Mouse (Mus musculus): ENCODE measurements at regions not wholly inside any gene's neighbourhood (a gene's known extent, or its start where the extent isn't known, plus 50 kb on each side); places are given as distances from the start of the nearest gene placed in this dataset.

DNA sequence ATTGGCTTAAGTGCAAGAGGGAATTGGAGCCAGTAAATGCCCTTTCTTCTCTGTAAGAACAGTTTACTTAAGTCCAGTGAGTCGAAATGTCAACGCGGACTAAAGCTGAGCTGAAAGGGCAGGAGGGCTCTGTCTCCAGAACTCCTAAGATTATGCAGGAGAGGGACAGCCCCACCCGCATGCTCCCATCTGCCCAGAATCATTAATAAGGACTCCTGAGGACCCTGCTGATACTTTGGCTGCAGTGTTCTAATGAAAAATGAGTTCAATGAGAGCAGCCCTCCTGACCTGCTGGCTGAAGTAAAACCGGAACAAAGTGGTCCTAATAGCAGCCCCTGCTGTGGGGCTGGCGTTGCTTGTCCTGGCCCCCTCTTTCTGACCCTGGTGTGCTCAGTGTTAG lies 187.8 kb downstream of the Ajap1 start:
- H3K36me3 ChIP-seq (replicated peaks in 1 of 2; ENCODE audit: control insufficient read depth in 1 of 2, insufficient read depth in 1 of 2, low read length in 1 of 2) = no peaks in the 10 kb centered on the region
- DNase-seq (ENCODE audit: extremely low read depth) = no peak
- no peak overlapping the region for H3K4me2 ChIP-seq (ENCODE audit: insufficient read depth, low read depth, poor library complexity, severe bottlenecking)
- no peak overlapping the region for H3K9ac ChIP-seq (ENCODE audit: insufficient read depth, low read depth)
- no peak for TF ChIP-seq EP300 (IDR thresholded peaks at IDR 0.05; ENCODE audit: low read length)
- TF ChIP-seq USF2 (conservative IDR thresholded peaks at IDR 0.05; ENCODE audit: low read depth, low read length) = no peak
- no peak for TF ChIP-seq ZNF384 (IDR thresholded peaks at IDR 0.05; ENCODE audit: low read depth, low read length)
- TF ChIP-seq POLR2A (IDR thresholded peaks at IDR 0.05; ENCODE audit: low read depth, low read length) = no peak
- TF ChIP-seq SMC3 (IDR thresholded peaks at IDR 0.05; ENCODE audit: low read depth, low read length) = no peak
- dilution Hi-C loops (cut with MboI; ENCODE audit: extremely low pct_ligation_motif_present, extremely low pct_unique_long_range_greater_than_20kb, low sequenced_read_pairs) (no loop called here), in situ Hi-C loops (cut with MboI; ENCODE audit: low pct_ligation_motif_present, low pct_unique_long_range_greater_than_20kb, low sequenced_read_pairs) (no loop called here)
- H3K79me2 ChIP-seq (replicated peaks; ENCODE audit: control insufficient read depth, extremely low read depth, insufficient read depth, poor library complexity, severe bottlenecking) = no peaks in the 10 kb centered on the region
- H3K4me3 ChIP-seq (replicated peaks in 1 of 3; ENCODE audit: low read depth in 2 of 3, low read length in 2 of 3, poor library complexity in 1 of 3) = no peak overlapping the region
- peaks cover 92% of the 10 kb centered on the region for H3K9me3 ChIP-seq (replicated peaks; ENCODE audit: low read length)
- H3K27ac ChIP-seq (ENCODE audit: insufficient read depth, low read depth) = no peak overlapping the region
- H3K4me1 ChIP-seq (ENCODE audit: control insufficient read depth in 1 of 2, insufficient read depth in 2 of 2) = no peaks in the 10 kb centered on the region
- H3K27me3 ChIP-seq (replicated peaks) = no peaks in the 10 kb centered on the region

DNA sequence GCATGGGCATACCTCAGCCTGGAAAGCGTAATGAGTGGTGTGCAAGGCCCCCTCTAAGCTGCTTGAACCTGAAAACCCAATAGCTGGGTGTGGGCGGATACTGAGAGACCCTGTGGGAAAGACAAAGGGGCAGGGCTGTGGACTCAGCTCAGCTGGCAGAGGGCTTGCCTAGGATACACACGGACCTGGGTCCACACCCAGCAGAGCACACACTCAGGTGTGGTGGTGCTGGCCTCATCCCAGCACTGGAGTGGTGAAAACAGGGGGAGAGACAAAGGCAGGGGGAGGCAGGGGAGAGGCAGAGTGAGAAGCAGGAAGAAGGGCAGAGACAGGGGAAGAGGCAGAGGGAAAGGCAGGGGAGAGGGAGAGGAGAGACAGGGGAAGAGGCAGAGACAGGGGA lies 189.5 kb downstream of the Ajap1 start:
- Histone ChIP-seq H3K36me3 (replicated peaks in 1 of 2; ENCODE audit: control insufficient read depth in 1 of 2, insufficient read depth in 1 of 2, low read length in 1 of 2) (no peaks in the 10 kb centered on the region), H3K4me2 (ENCODE audit: insufficient read depth, low read depth, poor library complexity, severe bottlenecking) (no peak overlapping the region), H3K27me3 (replicated peaks) (no peaks in the 10 kb centered on the region), H3K27ac (ENCODE audit: insufficient read depth, low read depth) (no peak overlapping the region), H3K9ac (ENCODE audit: insufficient read depth, low read depth) (no peak overlapping the region), H3K4me3 (replicated peaks in 1 of 3; ENCODE audit: low read depth in 2 of 3, low read length in 2 of 3, poor library complexity in 1 of 3) (no peak overlapping the region), H3K79me2 (replicated peaks; ENCODE audit: control insufficient read depth, extremely low read depth, insufficient read depth, poor library complexity, severe bottlenecking) (no peaks in the 10 kb centered on the region), H3K9me3 (replicated peaks; ENCODE audit: low read length) (peaks cover 90% of the 10 kb centered on the region), H3K4me1 (ENCODE audit: control insufficient read depth in 1 of 2, insufficient read depth in 2 of 2) (no peaks in the 10 kb centered on the region)
- dilution Hi-C loops (cut with MboI; ENCODE audit: extremely low pct_ligation_motif_present, extremely low pct_unique_long_range_greater_than_20kb, low sequenced_read_pairs) = no loop called here
- no peak for DNase-seq (ENCODE audit: extremely low read depth)
- no peak for TF ChIP-seq MEF2A (IDR thresholded peaks at IDR 0.05; ENCODE audit: borderline replicate concordance, low read depth, low read length)
- no peak for TF ChIP-seq ZC3H11A (IDR thresholded peaks at IDR 0.05; ENCODE audit: low read depth, low read length)
- no peak for TF ChIP-seq PAX5 (IDR thresholded peaks at IDR 0.05; ENCODE audit: low read length)
- no peak for TF ChIP-seq JUN (IDR thresholded peaks at IDR 0.05; ENCODE audit: insufficient read depth, low read depth, low read length)
- no peak for TF ChIP-seq GABPA (IDR thresholded peaks at IDR 0.05; ENCODE audit: insufficient replicate concordance, low read depth, low read length)
- TF ChIP-seq ETS1 (conservative IDR thresholded peaks at IDR 0.05; ENCODE audit: low read depth, low read length) = no peak
- TF ChIP-seq MAX (IDR thresholded peaks at IDR 0.05; ENCODE audit: low read length) = no peak
- in situ Hi-C loops (cut with MboI; ENCODE audit: low pct_ligation_motif_present, low pct_unique_long_range_greater_than_20kb, low sequenced_read_pairs) = no loop called here

DNA sequence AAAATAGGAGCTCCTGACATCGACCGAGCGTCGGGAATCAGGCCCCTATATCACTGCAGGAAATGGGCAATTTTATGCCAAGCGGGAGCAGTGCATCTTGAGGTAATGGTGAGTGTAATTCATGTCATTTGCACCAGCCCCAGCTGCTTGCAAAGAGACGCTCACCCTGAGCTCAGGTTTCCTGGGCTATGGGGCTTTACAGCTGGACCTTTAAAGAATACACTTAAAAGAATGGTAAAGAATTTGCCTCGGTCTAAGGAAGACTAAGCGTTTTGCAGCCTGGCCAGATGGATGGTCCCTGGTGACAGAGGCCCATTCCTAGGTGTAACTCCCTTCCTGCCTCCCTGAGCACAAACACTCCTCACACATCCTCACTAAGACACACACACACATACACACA lies 194.2 kb downstream of the Ajap1 start:
- Histone ChIP-seq H3K4me1 (ENCODE audit: control insufficient read depth in 1 of 2, insufficient read depth in 2 of 2) (no peaks in the 10 kb centered on the region), H3K9ac (ENCODE audit: insufficient read depth, low read depth) (no peak overlapping the region), H3K9me3 (replicated peaks; ENCODE audit: low read length) (peaks cover 90% of the 10 kb centered on the region), H3K4me2 (ENCODE audit: insufficient read depth, low read depth, poor library complexity, severe bottlenecking) (no peak overlapping the region), H3K4me3 (replicated peaks in 1 of 3; ENCODE audit: low read depth in 2 of 3, low read length in 2 of 3, poor library complexity in 1 of 3) (no peak overlapping the region), H3K27ac (ENCODE audit: insufficient read depth, low read depth) (no peak overlapping the region), H3K36me3 (replicated peaks in 1 of 2; ENCODE audit: control insufficient read depth in 1 of 2, insufficient read depth in 1 of 2, low read length in 1 of 2) (no peaks in the 10 kb centered on the region), H3K27me3 (replicated peaks) (no peaks in the 10 kb centered on the region), H3K79me2 (replicated peaks; ENCODE audit: control insufficient read depth, extremely low read depth, insufficient read depth, poor library complexity, severe bottlenecking) (no peaks in the 10 kb centered on the region)
- no peak for DNase-seq (ENCODE audit: extremely low read depth)
- dilution Hi-C loops (cut with MboI; ENCODE audit: extremely low pct_ligation_motif_present, extremely low pct_unique_long_range_greater_than_20kb, low sequenced_read_pairs) = no loop called here
- in situ Hi-C loops (cut with MboI; ENCODE audit: low pct_ligation_motif_present, low pct_unique_long_range_greater_than_20kb, low sequenced_read_pairs) = no loop called here
- TF ChIP-seq MYC (IDR thresholded peaks at IDR 0.05; ENCODE audit: low read depth, low read length) (no peak), CHD1 (IDR thresholded peaks at IDR 0.05; ENCODE audit: low read depth, low read length) (no peak), ZNF384 (IDR thresholded peaks at IDR 0.05; ENCODE audit: low read depth, low read length) (no peak)
